Mouse (Mus musculus) cerebral cortex, adult 2 months (tissue): ENCODE data around the gene Fbxo41.

Experiments
- WGBS: fragments of 180-500 bp; shearing (Covaris S2); methylation state at CpG from one replicate; pipeline ENCODE4 v1.1.7; 2018; 5-methylcytosine and 5-hydroxymethylcytosine counted together

Gene Fbxo41

GRCm38 (mm10) chr6:85490252-85490651 lies 12.5 kb downstream of the Fbxo41 start:
- 41% methylated on average over 4 of the region's 4 CpGs for WGBS

- 86% methylated on average over 3 of the region's 3 CpGs for WGBS
Measured at GRCm38 (mm10) chr6:85489717-85490116, 13.1 kb downstream of the Fbxo41 start.

- WGBS = 68% methylated on average over 4 of the region's 4 CpGs
Measured at GRCm38 (mm10) chr6:85488510-85488909, 14.3 kb downstream of the Fbxo41 start.

- 29% methylated on average over 2 of the region's 2 CpGs for WGBS
Measured at GRCm38 (mm10) chr6:85485738-85486137, 17.1 kb downstream of the Fbxo41 start.

- 19% methylated on average over 92 of the region's 92 CpGs for whole genome bisulfite sequencing
Measured at GRCm38 (mm10) chr6:85483843-85484721, 18.7 kb downstream of the Fbxo41 start.

- 55% methylated on average over 16 of the region's 16 CpGs for WGBS
Measured at GRCm38 (mm10) chr6:85480685-85481084, 22.1 kb downstream of the Fbxo41 start.

GRCm38 (mm10) chr6:85479979-85480378 lies 22.8 kb downstream of the Fbxo41 start:
- WGBS = 60% methylated on average over 5 of the region's 5 CpGs

- 68% methylated on average over 14 of the region's 14 CpGs for WGBS
Measured at GRCm38 (mm10) chr6:85478416-85478815, 24.4 kb downstream of the Fbxo41 start.

- WGBS = 39% methylated on average over 10 of the region's 10 CpGs
Measured at GRCm38 (mm10) chr6:85477366-85477917, 25.4 kb downstream of the Fbxo41 start.

- 93% methylated on average over 3 of the region's 3 CpGs for WGBS
Measured at GRCm38 (mm10) chr6:85475581-85475980, 27.2 kb downstream of the Fbxo41 start.

- WGBS = 63% methylated on average over 5 of the region's 5 CpGs
Measured at GRCm38 (mm10) chr6:85472542-85472941, 30.3 kb downstream of the Fbxo41 start.

- WGBS = 59% methylated on average over 8 of the region's 8 CpGs
Measured at GRCm38 (mm10) chr6:85471962-85472361, 30.8 kb downstream of the Fbxo41 start.

- WGBS = 61% methylated on average over 5 of the region's 5 CpGs
Measured at GRCm38 (mm10) chr6:85469660-85470430, 32.9 kb downstream of the Fbxo41 start.

- 82% methylated on average over 2 of the region's 2 CpGs for WGBS
Measured at GRCm38 (mm10) chr6:85459621-85460020, 43.2 kb downstream of the Fbxo41 start.

GRCm38 (mm10) chr6:85452816-85453215 lies 50.0 kb downstream of the Fbxo41 start:
- 7% methylated on average over 7 of the region's 7 CpGs for WGBS

- 1% methylated on average over 15 of the region's 15 CpGs for WGBS
Measured at GRCm38 (mm10) chr6:85452411-85452665, 50.5 kb downstream of the Fbxo41 start.

GRCm38 (mm10) chr6:85451664-85452410 lies 51.0 kb downstream of the Fbxo41 start, which contains the start of gene Pradc1:
Gene Pradc1 (minus strand): TSS chr6:85451970.
- 0% methylated on average over 54 of the region's 54 CpGs for WGBS

- WGBS = 2% methylated on average over 96 of the region's 96 CpGs
Measured at GRCm38 (mm10) chr6:85450697-85451663, 51.8 kb downstream of the Fbxo41 start, which contains the start of gene Cct7. Gene Cct7 (plus strand): TSS chr6:85451514.

GRCm38 (mm10) chr6:85450140-85450539 lies 52.7 kb downstream of the Fbxo41 start:
- 33% methylated on average over 1 of the region's 1 CpGs for WGBS

GRCm38 (mm10) chr6:85447351-85447750 lies 55.4 kb downstream of the Fbxo41 start:
- 84% methylated on average over 6 of the region's 6 CpGs for WGBS

GRCm38 (mm10) chr6:85445286-85445685 lies 57.5 kb downstream of the Fbxo41 start:
- 85% methylated on average over 5 of the region's 5 CpGs for WGBS
